Mouse (Mus musculus): Measurements from ENCODE around the gene Stab2. TPM values are rescaled to one million over a fixed set of nuclear protein-coding genes. Genes with fewer than 3 reads are reported as not detected.

Stab2 gene
- polyA plus RNA-seq, 1 experiment from 2014 or later = 0.29 TPM

DNA sequence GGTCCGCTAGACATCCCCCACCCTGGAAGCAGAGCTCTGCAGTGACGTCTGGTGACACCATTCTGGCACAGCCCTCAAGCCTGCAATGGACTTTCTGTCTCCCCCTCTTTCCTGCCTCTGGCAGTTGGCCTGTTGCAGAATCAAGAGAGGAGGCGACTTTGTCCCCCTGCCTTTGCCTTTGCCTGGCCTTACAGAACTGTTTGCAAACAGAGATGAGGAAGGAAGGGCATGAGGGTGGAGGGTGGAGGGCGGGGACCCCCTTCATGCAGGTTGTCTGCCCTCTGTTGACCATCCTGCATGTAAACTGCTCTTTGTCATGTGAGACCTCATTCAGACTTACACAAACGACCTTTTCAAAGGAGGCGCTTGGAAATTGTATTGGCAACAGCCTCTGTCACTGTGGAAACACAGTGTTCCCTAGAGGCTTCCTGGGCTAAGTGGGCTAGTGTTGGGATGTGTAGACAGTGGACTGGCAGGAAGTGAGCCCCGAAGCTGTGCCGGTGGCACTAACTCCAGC lies 188.1 kb downstream of the Stab2 start:
- ATAC-seq (replicated peaks; ENCODE audit: insufficient number of reproducible peaks, low FRiP score, low TSS enrichment, low read depth) = 0 out of 2 replicates have a peak, but pooled peaks have one; percentile 54
- no peak overlapping the region for H3K4me3 ChIP-seq (ENCODE audit: low read depth, low read length)
- H3K4me2 ChIP-seq (ENCODE audit: low read depth, low read length) = no peak overlapping the region
- no peaks in the 10 kb centered on the region for H3K36me3 ChIP-seq (replicated peaks; ENCODE audit: control insufficient read depth, insufficient read depth, low read depth, low read length)
- H3K4me1 ChIP-seq (ENCODE audit: control insufficient read depth, insufficient read depth, low read length) = peaks cover 5% of the 10 kb centered on the region
- peak; percentile 49 for DNase-seq (ENCODE audit: low spot score)
- no peak overlapping the region; the same call in 1 of the 2 replicates for H3K9ac ChIP-seq (replicated peaks; ENCODE audit: low read length)
- no peaks in the 10 kb centered on the region for H3K27me3 ChIP-seq (ENCODE audit: control insufficient read depth, insufficient read depth, low read length)
- WGBS = 16% methylated on average over 8 of the region's 8 CpGs
- H3K9me3 ChIP-seq (replicated peaks; ENCODE audit: control insufficient read depth, low read length) = no peaks in the 10 kb centered on the region
- no peak overlapping the region for H3K27ac ChIP-seq (replicated peaks; ENCODE audit: low read depth, low read length)

DNA sequence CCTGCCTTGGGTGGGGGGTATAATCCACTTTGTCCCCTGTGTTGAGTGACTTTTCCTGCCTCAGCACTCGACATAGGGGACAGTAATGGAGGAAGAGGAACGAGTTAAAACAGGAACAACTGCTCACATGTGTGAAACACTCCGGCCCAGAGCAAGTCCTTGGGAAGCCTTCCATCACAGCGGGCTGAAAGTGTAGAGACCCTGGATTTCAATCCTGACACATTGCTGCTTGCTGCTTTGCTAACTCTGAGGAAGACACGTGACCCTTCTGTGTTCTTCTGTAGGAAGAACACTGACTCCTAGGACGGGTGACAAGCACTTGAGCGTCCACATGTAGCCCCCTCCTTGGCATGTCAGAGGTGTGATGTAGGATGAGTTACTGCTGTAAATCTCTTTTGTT lies 192.7 kb downstream of the Stab2 start:
- H3K4me2 ChIP-seq (ENCODE audit: low read depth, low read length) = no peak overlapping the region
- no peaks in the 10 kb centered on the region for H3K27me3 ChIP-seq (ENCODE audit: control insufficient read depth, insufficient read depth, low read length)
- no peaks in the 10 kb centered on the region for H3K9me3 ChIP-seq (replicated peaks; ENCODE audit: control insufficient read depth, low read length)
- no peak overlapping the region for H3K9ac ChIP-seq (replicated peaks; ENCODE audit: low read length)
- no peak overlapping the region for H3K4me3 ChIP-seq (ENCODE audit: low read depth, low read length)
- H3K36me3 ChIP-seq (replicated peaks; ENCODE audit: control insufficient read depth, insufficient read depth, low read depth, low read length) = no peaks in the 10 kb centered on the region
- ATAC-seq (replicated peaks; ENCODE audit: insufficient number of reproducible peaks, low FRiP score, low TSS enrichment, low read depth) (no peak), DNase-seq (ENCODE audit: low spot score) (no peak)
- H3K4me1 ChIP-seq (ENCODE audit: control insufficient read depth, insufficient read depth, low read length) = peaks cover 5% of the 10 kb centered on the region
- WGBS = 82% methylated on average over 7 of the region's 7 CpGs
- no peak overlapping the region for H3K27ac ChIP-seq (replicated peaks; ENCODE audit: low read depth, low read length)

DNA sequence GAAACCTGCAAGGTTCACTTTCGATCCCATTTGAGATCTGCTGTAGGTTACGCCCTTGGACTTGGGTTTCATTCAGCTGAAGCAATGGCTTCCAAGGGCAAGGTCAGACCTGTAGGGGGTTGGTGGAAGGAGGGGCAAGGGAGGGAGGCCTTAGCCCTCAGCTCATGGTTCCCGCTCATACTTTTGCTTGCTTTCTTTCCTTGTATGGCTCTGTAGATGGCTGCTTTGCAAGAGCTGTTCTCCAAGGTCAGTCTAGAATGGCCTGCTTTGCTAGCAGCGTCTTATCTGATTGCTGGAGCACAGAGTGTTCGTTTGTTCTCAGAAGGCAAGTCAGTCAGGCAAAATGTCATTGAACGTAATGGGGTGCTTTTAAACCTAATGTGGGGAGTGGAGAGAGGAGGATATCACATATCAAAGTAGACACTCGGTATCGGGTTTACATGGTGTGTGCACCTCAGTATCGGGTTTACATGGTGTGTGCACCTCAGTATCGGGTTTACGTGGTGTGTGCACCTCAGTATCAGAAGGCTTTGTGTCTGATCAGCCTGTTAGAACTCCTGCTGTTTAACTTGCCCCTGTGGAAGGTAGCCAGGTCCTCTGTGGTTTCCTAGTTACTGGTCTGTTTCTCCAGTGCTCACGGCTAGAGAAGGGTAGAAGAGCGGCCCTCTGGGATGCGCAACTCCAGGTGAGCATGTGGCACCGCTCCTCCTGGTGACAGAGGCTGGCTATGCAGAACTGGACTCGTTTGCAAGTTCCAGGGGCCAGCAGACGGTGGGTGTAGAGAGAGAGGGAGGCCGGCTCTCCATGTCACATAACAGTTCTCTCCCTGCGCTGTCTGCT lies 193.3 kb downstream of the Stab2 start:
- H3K36me3 ChIP-seq (replicated peaks; ENCODE audit: control insufficient read depth, insufficient read depth, low read depth, low read length) = no peaks in the 10 kb centered on the region
- no peaks in the 10 kb centered on the region for H3K27me3 ChIP-seq (ENCODE audit: control insufficient read depth, insufficient read depth, low read length)
- H3K4me1 ChIP-seq (ENCODE audit: control insufficient read depth, insufficient read depth, low read length) = no peaks in the 10 kb centered on the region
- H3K9me3 ChIP-seq (replicated peaks; ENCODE audit: control insufficient read depth, low read length) = no peaks in the 10 kb centered on the region
- DNase-seq (ENCODE audit: low spot score) = no peak
- 0 out of 2 replicates have a peak overlapping the region, but pooled peaks have one; percentile 13 for H3K27ac ChIP-seq (replicated peaks; ENCODE audit: low read depth, low read length)
- WGBS = 59% methylated on average over 19 of the region's 19 CpGs
- ATAC-seq (replicated peaks; ENCODE audit: insufficient number of reproducible peaks, low FRiP score, low TSS enrichment, low read depth) = no peak; the same call in 1 of the 2 replicates
- H3K9ac ChIP-seq (replicated peaks; ENCODE audit: low read length) = peak overlapping the region; percentile 13; the same call in 1 of the 2 replicates
- H3K4me2 ChIP-seq (ENCODE audit: low read depth, low read length) = no peak overlapping the region
- H3K4me3 ChIP-seq (ENCODE audit: low read depth, low read length) = no peak overlapping the region

DNA sequence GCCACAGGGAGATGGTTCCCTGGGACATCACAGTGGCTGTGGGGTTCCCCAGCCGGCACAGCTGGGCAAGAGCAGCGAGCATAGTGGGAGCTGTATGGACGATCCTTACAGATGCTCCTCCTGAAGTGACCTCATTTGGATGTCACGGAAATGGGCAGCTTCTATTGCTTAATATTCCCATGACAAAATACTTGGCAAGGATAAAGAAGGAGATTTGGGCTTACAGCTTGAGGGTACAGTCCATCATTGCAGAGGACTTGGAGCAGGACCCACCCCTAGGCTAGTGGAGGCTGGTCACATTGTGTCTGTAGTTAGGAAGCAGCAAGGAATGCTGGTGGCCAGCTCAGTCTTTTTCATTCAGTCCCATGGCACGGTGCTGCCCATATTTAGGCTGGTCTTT lies 197.2 kb downstream of the Stab2 start:
- WGBS = 83% methylated on average over 5 of the region's 5 CpGs
- Histone ChIP-seq H3K27me3 (ENCODE audit: control insufficient read depth, insufficient read depth, low read length) (no peaks in the 10 kb centered on the region), H3K4me3 (ENCODE audit: low read depth, low read length) (no peak overlapping the region), H3K4me1 (ENCODE audit: control insufficient read depth, insufficient read depth, low read length) (no peaks in the 10 kb centered on the region), H3K9me3 (replicated peaks; ENCODE audit: control insufficient read depth, low read length) (no peaks in the 10 kb centered on the region), H3K4me2 (ENCODE audit: low read depth, low read length) (no peak overlapping the region), H3K36me3 (replicated peaks; ENCODE audit: control insufficient read depth, insufficient read depth, low read depth, low read length) (no peaks in the 10 kb centered on the region), H3K9ac (replicated peaks; ENCODE audit: low read length) (no peak overlapping the region), H3K27ac (replicated peaks; ENCODE audit: low read depth, low read length) (no peak overlapping the region)
- ATAC-seq (replicated peaks; ENCODE audit: insufficient number of reproducible peaks, low FRiP score, low TSS enrichment, low read depth) (no peak), DNase-seq (ENCODE audit: low spot score) (no peak)

DNA sequence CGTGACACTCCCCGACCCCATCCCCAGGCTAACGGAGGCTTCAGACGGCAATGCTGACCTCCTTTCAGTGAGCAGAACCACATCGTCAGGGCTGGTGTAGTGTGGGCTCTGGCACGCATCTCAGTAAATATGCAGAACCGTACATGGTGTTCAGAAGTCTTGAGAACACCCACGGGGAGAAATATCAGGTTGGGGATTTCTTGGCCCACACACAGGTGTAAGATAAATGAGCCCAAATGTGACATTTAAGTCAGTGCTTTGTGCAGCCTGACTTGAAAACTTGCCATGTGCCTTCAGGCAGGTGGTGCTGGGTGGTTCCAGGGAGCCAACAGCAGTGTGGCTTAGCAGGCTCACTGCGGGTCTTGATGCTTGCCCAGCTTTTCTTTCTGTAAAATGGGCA lies 197.8 kb downstream of the Stab2 start:
- Histone ChIP-seq H3K36me3 (replicated peaks; ENCODE audit: control insufficient read depth, insufficient read depth, low read depth, low read length) (no peaks in the 10 kb centered on the region), H3K4me3 (ENCODE audit: low read depth, low read length) (no peak overlapping the region), H3K27ac (replicated peaks; ENCODE audit: low read depth, low read length) (no peak overlapping the region), H3K9ac (replicated peaks; ENCODE audit: low read length) (no peak overlapping the region), H3K9me3 (replicated peaks; ENCODE audit: control insufficient read depth, low read length) (no peaks in the 10 kb centered on the region), H3K27me3 (ENCODE audit: control insufficient read depth, insufficient read depth, low read length) (no peaks in the 10 kb centered on the region), H3K4me2 (ENCODE audit: low read depth, low read length) (no peak overlapping the region), H3K4me1 (ENCODE audit: control insufficient read depth, insufficient read depth, low read length) (no peaks in the 10 kb centered on the region)
- DNase-seq (ENCODE audit: low spot score) = no peak
- WGBS = 86% methylated on average over 9 of the region's 9 CpGs
- ATAC-seq (replicated peaks; ENCODE audit: insufficient number of reproducible peaks, low FRiP score, low TSS enrichment, low read depth) = no peak

DNA sequence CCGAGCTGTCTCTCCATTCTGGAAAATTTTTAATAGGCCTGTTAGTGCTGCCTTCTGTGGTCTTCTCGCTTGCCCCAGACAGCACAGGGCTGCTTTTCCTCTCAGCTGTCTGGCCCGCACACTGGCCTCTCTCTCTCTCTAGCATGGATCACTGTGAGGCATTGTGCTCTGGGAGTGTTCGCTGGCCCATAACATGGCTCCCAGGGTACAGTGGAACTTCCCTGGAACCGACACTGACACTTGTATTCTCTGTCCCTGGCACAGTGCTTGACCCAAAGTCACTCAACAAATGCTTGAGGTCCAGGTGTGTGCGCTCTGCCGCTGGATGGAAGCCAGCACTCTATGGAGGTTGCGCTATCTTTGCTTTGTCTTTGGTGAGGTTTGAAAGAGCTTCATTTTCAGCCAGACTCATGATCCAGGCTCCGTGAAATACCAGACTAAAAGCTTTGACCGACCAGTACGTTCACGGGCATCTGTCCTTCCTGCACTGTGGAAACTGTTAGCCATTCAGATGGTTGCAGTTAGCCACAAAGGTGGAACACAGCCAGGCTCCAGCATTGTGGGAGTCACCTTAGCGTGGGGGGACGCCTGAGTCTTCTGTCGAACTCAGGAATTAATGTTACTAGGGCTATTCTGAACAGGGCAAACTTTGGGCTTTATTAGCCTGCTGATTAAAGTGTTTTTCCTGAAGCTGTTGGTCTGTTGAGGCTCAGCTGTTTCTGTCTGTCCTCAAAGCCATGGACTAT lies 199.6 kb downstream of the Stab2 start:
- Histone ChIP-seq H3K27me3 (ENCODE audit: control insufficient read depth, insufficient read depth, low read length) (no peaks in the 10 kb centered on the region), H3K9me3 (replicated peaks; ENCODE audit: control insufficient read depth, low read length) (no peaks in the 10 kb centered on the region), H3K4me3 (ENCODE audit: low read depth, low read length) (no peak overlapping the region), H3K27ac (replicated peaks; ENCODE audit: low read depth, low read length) (no peak overlapping the region), H3K36me3 (replicated peaks; ENCODE audit: control insufficient read depth, insufficient read depth, low read depth, low read length) (no peaks in the 10 kb centered on the region), H3K4me2 (ENCODE audit: low read depth, low read length) (no peak overlapping the region), H3K9ac (replicated peaks; ENCODE audit: low read length) (no peak overlapping the region), H3K4me1 (ENCODE audit: control insufficient read depth, insufficient read depth, low read length) (no peaks in the 10 kb centered on the region)
- DNase-seq (ENCODE audit: low spot score) (no peak), ATAC-seq (replicated peaks; ENCODE audit: insufficient number of reproducible peaks, low FRiP score, low TSS enrichment, low read depth) (no peak)
- WGBS = 78% methylated on average over 15 of the region's 15 CpGs

DNA sequence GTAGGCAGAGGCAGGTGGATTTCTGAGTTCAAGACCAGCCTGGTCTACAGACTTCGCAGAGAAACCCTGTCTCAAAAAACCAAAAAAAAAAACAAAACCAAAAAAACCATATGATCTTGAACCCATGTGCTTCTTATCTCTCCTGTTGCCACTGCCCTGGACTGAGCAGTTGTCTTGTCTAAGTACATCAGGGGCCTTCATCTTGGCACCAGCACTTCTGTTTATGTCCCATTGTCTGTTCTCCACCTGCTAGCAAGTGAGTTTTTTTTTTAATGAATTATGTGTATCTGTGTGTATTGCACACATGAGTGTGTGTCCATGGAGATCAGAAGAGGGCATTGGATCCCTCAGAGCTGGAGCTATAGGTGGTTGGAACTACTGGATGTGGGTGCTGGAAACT lies 200.5 kb downstream of the Stab2 start:
- Histone ChIP-seq H3K27me3 (ENCODE audit: control insufficient read depth, insufficient read depth, low read length) (no peaks in the 10 kb centered on the region), H3K4me3 (ENCODE audit: low read depth, low read length) (no peak overlapping the region), H3K27ac (replicated peaks; ENCODE audit: low read depth, low read length) (no peak overlapping the region), H3K9me3 (replicated peaks; ENCODE audit: control insufficient read depth, low read length) (no peaks in the 10 kb centered on the region), H3K4me2 (ENCODE audit: low read depth, low read length) (no peak overlapping the region), H3K4me1 (ENCODE audit: control insufficient read depth, insufficient read depth, low read length) (no peaks in the 10 kb centered on the region), H3K36me3 (replicated peaks; ENCODE audit: control insufficient read depth, insufficient read depth, low read depth, low read length) (no peaks in the 10 kb centered on the region), H3K9ac (replicated peaks; ENCODE audit: low read length) (no peak overlapping the region)
- WGBS = 90% methylated on average over 1 of the region's 1 CpGs
- DNase-seq (ENCODE audit: low spot score) = no peak
- ATAC-seq (replicated peaks; ENCODE audit: insufficient number of reproducible peaks, low FRiP score, low TSS enrichment, low read depth) = no peak

Measured in embryonic facial prominence, embryonic 11.5 days (tissue).